Mouse (Mus musculus) kidney, postnatal 10 days (tissue): Measurements from ENCODE around the gene Olfr743.
"Not testable (repeated sequence)": the region's sequence is repeated elsewhere in the genome, so short reads cannot be mapped to it uniquely, and the experiment has no call there.

Experiments used
- DNase-seq: peaks from one replicate; pipeline ENCODE4 v3.0.0; 2021; ENCODE audit warnings: mixed read lengths

Gene Olfr743

GRCm38 (mm10) chr14:50521539-50521938, at the start of gene Olfr743:
Gene Olfr743 (plus strand): TSS chr14:50521839.
- DNase-seq: no peak

DNA sequence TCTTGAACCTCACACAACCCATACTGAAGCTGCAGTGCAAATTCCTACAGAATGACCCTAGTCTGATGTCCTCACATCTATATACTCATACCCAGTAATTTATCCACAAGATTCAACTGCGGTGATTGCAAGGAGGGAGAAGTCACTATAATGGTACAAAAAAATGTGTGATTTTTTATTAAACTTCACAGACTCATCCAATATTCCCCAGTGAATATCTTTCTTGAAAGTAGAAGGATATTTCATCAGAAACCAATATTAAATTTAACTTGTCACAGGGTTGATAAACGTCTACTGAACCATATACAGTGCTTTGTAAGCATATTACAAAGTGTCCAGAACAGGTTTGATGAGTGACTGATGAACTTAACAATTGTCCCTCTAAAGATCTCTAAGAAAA, 49.2 kb upstream of the Olfr743 start, which contains the start of gene Olfr741:
Olfr741 (plus strand) TSS at position 301 of the 400 bp plus-strand sequence.
- DNase-seq: no peak

DNA sequence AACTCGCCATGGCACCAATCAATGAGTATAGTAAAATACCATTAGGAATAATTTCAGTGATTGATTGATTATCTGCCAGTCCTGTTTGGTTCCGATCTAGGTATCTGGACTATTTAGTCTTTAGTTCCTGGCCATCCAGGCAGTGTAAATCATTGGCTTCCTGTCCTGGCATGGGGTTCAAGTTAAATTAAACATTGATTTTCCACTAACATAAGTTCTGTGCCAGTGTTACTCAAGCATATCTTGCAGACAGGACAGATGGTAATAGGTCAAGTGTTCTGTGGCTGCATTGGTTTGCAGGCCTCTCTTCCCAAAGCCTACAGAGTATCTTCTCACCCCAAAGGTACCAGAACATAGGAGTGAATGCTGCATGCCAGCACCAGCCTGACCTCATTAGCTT, 43.2 kb upstream of the Olfr743 start:
- DNase-seq: no peak

DNA sequence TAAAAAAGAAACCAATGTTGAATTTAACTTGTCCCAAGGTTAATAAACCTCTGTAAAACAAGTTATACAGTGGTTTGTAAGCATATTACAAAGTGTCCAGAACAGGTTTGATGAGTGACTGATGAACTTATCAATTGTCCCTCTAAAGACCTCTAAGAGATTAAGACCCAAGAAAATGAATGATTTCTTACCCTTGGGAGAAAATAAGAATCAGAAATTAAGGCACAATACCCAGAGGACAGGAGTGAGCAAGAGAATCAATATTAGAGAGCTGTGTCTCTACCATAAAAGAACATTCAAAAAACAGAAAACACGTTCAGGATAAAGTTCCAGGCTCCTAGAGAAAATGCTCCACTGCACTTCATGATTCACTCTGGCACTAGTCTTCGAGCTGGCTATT, 18.3 kb upstream of the Olfr743 start, which contains the start of gene Olfr742:
Olfr742 (plus strand) TSS at position 301 of the 400 bp plus-strand sequence.
- DNase-seq: no peak

- DNase-seq: no peak
These were observed 31.1 kb downstream of the Olfr743 start for GRCm38 (mm10) chr14:50552734-50553133.

GRCm38 (mm10) chr14:50573056-50573455, 51.4 kb downstream of the Olfr743 start:
- not testable (repeated sequence) for DNase-seq
